Mouse (Mus musculus) forelimb bud, embryonic 11.5 days (tissue): Measurements from ENCODE around the gene Prkcb.

ENCODE experiments used
- DNase-seq: peaks from one replicate; pipeline ENCODE4 v3.0.0-alpha.2; 2012; ENCODE audit warnings: low read depth, low spot score

Prkcb gene

DNA sequence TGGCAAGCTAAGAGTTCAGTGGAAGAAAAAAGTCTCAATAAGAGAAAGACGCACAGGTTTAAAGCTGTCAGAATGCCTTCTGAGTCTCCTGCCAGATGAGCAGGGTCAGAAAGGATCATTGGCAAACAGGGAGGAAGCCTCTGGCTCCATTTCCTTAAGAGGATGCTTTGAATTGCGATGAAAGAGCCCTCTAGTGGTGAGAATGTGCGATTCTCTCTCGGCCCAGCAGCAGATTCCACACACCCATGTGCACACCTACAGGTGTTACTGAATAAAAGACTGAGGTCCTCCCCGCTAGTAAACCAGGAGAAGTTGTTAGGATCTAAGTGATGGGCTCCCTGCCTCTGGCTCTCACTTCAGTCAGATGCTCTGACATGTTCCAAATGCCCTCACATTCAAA lies 379.4 kb downstream of the Prkcb start:
- peak; percentile 44 for DNase-seq

DNA sequence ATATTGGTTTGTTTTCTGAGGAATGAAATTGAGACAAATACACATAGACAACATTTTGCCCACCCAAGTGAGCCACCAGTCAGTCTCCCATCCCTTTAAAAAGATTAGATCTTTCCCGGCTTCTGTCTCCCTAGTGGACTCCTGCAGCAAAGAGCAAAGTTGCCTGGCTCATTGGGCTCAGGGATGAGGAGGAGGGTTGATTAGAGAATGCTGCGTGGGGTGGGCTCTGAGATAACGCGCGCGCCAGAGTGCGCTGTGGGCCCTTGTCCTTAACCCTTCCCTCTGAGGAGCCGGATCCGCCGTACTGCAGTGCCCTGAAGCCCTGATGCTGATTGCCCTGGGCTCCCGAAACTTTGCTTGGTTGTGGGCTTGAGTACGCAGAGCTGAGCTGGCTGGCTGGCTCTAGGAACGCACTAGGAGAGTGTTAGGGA lies 381.9 kb downstream of the Prkcb start, which contains the start of gene Cacng3:
Gene Cacng3 (plus strand): TSS at position 51 of the 431 bp plus-strand sequence.
- DNase-seq: no peak

DNA sequence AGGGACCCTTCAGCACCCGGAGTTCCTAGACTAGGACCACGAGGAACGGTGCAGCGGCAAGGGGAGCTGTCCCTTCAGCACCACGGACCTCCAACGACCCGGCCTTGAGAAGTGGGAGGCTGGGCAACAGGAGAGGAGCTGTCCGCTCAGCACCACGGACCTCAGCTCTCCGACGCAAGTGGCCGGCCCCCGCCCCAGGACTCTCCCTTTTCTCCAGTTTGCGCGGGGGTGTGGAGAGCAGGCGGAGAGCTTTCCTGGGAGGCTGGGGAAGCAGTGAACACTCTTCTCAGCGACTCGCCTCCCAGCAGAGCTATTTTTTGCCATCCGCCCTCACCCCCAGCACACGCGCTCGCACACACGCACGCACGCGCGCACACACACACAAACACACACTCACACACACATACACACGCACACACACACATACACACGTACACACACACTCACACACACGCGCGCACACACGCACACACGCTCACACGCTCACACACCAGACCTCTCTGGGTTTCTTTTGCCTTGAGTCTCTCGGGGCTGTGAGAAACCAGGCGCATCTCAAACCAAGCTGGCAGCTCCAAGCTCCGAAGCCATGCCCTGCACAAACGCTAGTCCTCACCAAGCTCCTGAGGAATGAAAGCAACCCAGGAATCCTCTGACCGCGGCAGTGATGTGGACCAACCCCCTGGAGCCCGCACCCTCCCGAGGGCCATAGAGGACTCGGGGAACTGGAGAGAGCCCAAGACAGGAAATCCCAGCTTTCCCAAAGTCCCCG lies 382.5 kb downstream of the Prkcb start:
- peak; percentile 98 for DNase-seq

DNA sequence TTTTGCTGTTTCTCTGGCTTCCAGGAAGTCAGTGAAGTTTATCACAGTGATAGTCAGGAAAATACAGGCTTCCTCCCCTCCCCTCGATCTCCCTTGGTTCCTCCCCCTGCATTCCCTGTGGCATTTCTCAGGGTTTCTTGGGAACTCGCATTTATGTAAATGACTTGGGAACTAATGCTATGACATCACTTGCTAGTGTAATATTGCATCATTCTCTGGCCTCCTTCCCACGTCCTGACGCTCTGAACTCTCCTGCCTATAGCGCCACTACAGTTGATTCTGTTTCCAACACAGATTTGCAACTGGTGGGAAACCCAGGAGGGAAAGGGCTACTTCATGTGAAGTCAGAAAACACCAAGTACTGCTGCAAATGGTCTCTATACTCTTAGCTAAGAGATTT lies 384.4 kb downstream of the Prkcb start:
- no peak for DNase-seq

DNA sequence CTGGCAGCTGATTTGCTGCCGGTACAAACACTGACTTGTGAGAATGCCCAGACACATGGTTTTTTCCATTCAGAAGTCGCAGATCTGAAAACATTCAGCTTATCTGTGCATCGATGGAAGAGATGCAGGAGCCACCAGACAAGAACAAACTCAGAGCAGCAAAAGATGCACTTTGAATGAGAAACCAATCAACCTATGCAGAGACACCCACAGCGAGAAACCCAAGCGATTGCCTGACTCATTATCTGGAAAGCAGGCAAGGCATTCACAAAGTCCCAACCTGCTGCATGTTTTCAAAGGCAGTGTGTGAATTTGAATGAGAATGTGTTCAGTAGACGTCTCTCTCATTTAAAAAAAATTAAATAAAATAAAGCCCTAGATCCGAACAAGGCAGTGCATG lies 386.7 kb downstream of the Prkcb start:
- DNase-seq: no peak
